Comparison of ENCODE assay signal across 9 mouse cellular contexts in the genomic region with DNA sequence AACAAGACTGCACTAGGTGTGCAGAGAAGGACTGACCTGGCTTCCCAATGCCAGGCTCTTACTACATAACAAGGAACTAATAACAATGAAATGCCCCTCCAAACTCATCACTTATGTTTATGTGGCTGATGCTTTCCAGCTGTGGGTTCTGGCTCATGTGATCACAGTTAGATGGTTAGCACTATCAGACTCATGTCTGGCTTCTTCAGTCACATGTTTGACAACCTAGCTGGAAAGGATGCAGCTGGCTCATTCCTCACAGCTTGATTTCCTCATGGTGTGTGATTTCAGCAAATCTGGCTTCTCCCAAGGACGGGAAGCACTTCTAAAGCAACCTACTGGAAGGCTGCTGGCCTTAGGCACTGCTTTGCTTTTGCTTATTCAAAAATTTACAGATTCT. TPM values are rescaled to one million over a fixed set of nuclear protein-coding genes. Genes with fewer than 3 reads are reported as not detected.
DNase-seq lines count a peak whose midpoint lies in the region; ATAC-seq lines count a peak whose summit lies in the region.
"Had no signal": no experiment of that assay in that cellular context is flagged by ENCODE, and none has a peak within 500 bp of the region (broad histone marks: within the 10 kb centered on the region; RNA-seq: fewer than 3 reads in every experiment).

No protein-coding gene starts in this region.

- no peak overlapping the region for H3K9ac ChIP-seq in heart, embryonic 15.5 days
- H3K9ac ChIP-seq: liver, embryonic 13.5 days had no signal

- H3K4me2 ChIP-seq in heart, embryonic 15.5 days, result no peak overlapping the region
- H3K4me2 ChIP-seq: liver, embryonic 13.5 days had no signal

- no peak overlapping the region for H3K27ac ChIP-seq in heart, embryonic 15.5 days
- H3K27ac ChIP-seq: liver, embryonic 13.5 days had no signal

- H3K27me3 ChIP-seq in heart, embryonic 15.5 days, result no peaks in the 10 kb centered on the region
- H3K27me3 ChIP-seq: liver, embryonic 13.5 days had no signal

- ATAC-seq in heart, embryonic 15.5 days (replicated peaks; ENCODE audit: insufficient number of reproducible peaks, insufficient read depth, low FRiP score, low read depth), result peak; percentile 60

- peak; percentile 20 to 27 for DNase-seq in right cerebral cortex, postnatal 10 days (ENCODE audit: low spot score in 2 of 2)
- no peak for DNase-seq in right cerebral cortex, postnatal 25 days
- DNase-seq in kidney, postnatal 14 days, result peak; percentile 66
- DNase-seq in layer of hippocampus, adult 9-11 months, result no peak
- no peak for DNase-seq in right cerebral cortex, adult 2 months (ENCODE audit: low spot score in 2 of 2)
- DNase-seq in cerebellum, adult 18-20 months, result no peak
- DNase-seq: liver, embryonic 13.5 days had no signal

- WGBS in heart, embryonic 15.5 days, result 18% methylated on average over 1 of the region's 1 CpGs

- H3K36me3 ChIP-seq in heart, embryonic 15.5 days, result no peaks in the 10 kb centered on the region
- H3K36me3 ChIP-seq: liver, embryonic 13.5 days had no signal

- no peaks in the 10 kb centered on the region for H3K9me3 ChIP-seq in heart, embryonic 15.5 days (replicated peaks)
- H3K9me3 ChIP-seq: liver, embryonic 13.5 days had no signal

- H3K4me3 ChIP-seq in heart, embryonic 15.5 days, result no peak overlapping the region
- H3K4me3 ChIP-seq: liver, embryonic 13.5 days had no signal

- peaks cover 4% of the 10 kb centered on the region; the same call in 1 of the 2 replicates for H3K4me1 ChIP-seq in heart, embryonic 15.5 days (replicated peaks)
- H3K4me1 ChIP-seq: liver, embryonic 13.5 days had no signal

RNA-seq across cellular contexts. Expression of a gene that starts 12.8 kb away (rescaled TPM):
- polyA plus RNA-seq in heart, embryonic 15.5 days (2015; fragmentation: Nextera tagmentation; extraction: Ambion mirVana), result 0.77 and 1.2 TPM in 2 replicates

RNA-seq across cellular contexts. Expression of a gene that starts 25.7 kb away (rescaled TPM):
- polyA plus RNA-seq in heart, embryonic 15.5 days (2015; fragmentation: Nextera tagmentation; extraction: Ambion mirVana), result not detected in 2 replicates
- polyA plus RNA-seq: heart, embryonic 14.5 days had no signal

RNA-seq across cellular contexts. Expression of a gene that starts 43.3 kb away (rescaled TPM):
- polyA plus RNA-seq in heart, embryonic 15.5 days (2015; fragmentation: Nextera tagmentation; extraction: Ambion mirVana), result not detected in 2 replicates
- polyA plus RNA-seq: heart, embryonic 14.5 days; liver, embryonic 13.5 days had no signal

Comparison
In these comparisons a context has a peak if more than half of its experiments do, and no peak if none do; other contexts are left out.
1. DNase-seq: peak in right cerebral cortex, postnatal 10 days (2 of 2) and kidney, postnatal 14 days (single experiment); none in right cerebral cortex, postnatal 25 days (single experiment), layer of hippocampus, adult 9-11 months (single experiment), right cerebral cortex, adult 2 months (0 of 2) and cerebellum, adult 18-20 months (0 of 2).